Mouse (Mus musculus) brain, embryonic 14.5 days (tissue): ENCODE data around the gene Myo6.

ENCODE experiments used
- CTCF ChIP-seq: fragments of 200-500 bp; IDR thresholded peaks from 2 replicates; pipeline ENCODE4 v1.5.1; 2012; ENCODE audit warnings: inconsistent platforms, mild to moderate bottlenecking, moderate library complexity, borderline replicate concordance; ENCODE audit not compliant: insufficient read depth, insufficient read length; ENCODE audit errors: extremely low read depth
- POLR2A ChIP-seq: fragments of 200-500 bp; IDR thresholded peaks from 2 replicates; pipeline ENCODE4 v1.6.1; 2012; ENCODE audit warnings: mild to moderate bottlenecking, inconsistent platforms, borderline replicate concordance; ENCODE audit not compliant: poor library complexity, insufficient read depth, insufficient read length, severe bottlenecking; ENCODE audit errors: extremely low read depth

DNA sequence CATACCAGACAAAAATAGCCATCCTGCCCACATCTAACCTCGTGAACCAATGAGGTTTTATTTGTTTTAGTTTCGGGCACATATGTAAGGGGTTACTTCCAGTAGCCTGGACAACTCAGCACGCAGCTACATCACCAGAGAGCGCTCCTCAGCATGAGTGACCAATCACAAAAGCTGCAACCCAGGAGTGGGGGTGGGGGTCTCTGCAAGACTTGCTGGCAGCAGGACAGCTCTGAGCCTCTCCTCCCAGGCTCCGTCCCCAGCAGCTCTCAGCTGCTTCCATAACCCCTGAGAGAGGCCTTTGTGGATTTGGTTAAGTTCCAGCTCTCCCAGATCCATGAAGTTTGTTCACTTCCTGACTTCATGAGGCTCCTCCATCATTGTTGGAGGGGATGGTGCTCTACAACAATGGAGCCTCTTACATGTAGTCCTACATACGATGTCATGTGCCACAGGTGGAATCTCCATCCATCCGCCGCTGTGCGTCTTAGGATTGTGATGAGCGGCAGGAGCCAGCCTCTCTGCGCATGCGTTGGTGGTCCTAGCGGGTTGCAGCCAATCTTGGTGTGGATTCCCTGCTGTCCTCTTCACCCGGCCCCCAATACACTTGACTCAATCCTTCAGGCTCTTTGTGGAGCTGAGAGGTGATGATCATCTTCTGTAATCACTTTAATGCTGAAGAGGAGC, 37.7 kb downstream of the Myo6 start:
- no peak for TF ChIP-seq POLR2A
- no peak for TF ChIP-seq CTCF
